Mouse (Mus musculus): ENCODE results near the gene Slc25a34. TPM values are rescaled to one million over a fixed set of nuclear protein-coding genes. Genes with fewer than 3 reads are reported as not detected.

Gene Slc25a34
- polyA plus RNA-seq, 1 experiment from 2014 or later = not detected

- Histone ChIP-seq H3K4me3 (ENCODE audit: low read depth, low read length) (no peak overlapping the region), H3K4me1 (ENCODE audit: control insufficient read depth, insufficient read depth, low read length) (no peaks in the 10 kb centered on the region), H3K9ac (ENCODE audit: low read length) (no peak overlapping the region), H3K9me3 (replicated peaks; ENCODE audit: control insufficient read depth, low read length) (no peaks in the 10 kb centered on the region), H3K27ac (ENCODE audit: low read depth, low read length) (no peak overlapping the region), H3K27me3 (replicated peaks; ENCODE audit: control insufficient read depth, insufficient read depth, low read length) (no peaks in the 10 kb centered on the region), H3K4me2 (ENCODE audit: low read length) (no peak overlapping the region), H3K36me3 (ENCODE audit: control insufficient read depth, insufficient read depth, low read length) (peaks cover 81% of the 10 kb centered on the region)
- ATAC-seq = no peak
- WGBS = 98% methylated on average over 5 of the region's 5 CpGs
- DNase-seq (ENCODE audit: low spot score) = no peak
Measured at GRCm38 (mm10) chr4:141636693-141637092, 13.1 kb upstream of the Slc25a34 start.

GRCm38 (mm10) chr4:141635991-141636390 is 12.4 kb upstream of the Slc25a34 start:
- no peak for ATAC-seq
- Histone ChIP-seq H3K9ac (ENCODE audit: low read length) (no peak overlapping the region), H3K4me2 (ENCODE audit: low read length) (no peak overlapping the region), H3K36me3 (ENCODE audit: control insufficient read depth, insufficient read depth, low read length) (peaks cover 81% of the 10 kb centered on the region), H3K27me3 (replicated peaks; ENCODE audit: control insufficient read depth, insufficient read depth, low read length) (no peaks in the 10 kb centered on the region), H3K4me1 (ENCODE audit: control insufficient read depth, insufficient read depth, low read length) (no peaks in the 10 kb centered on the region), H3K27ac (ENCODE audit: low read depth, low read length) (no peak overlapping the region), H3K4me3 (ENCODE audit: low read depth, low read length) (no peak overlapping the region), H3K9me3 (replicated peaks; ENCODE audit: control insufficient read depth, low read length) (no peaks in the 10 kb centered on the region)
- DNase-seq (ENCODE audit: low spot score) = no peak
- 91% methylated on average over 9 of the region's 9 CpGs for WGBS

- Histone ChIP-seq H3K27ac (ENCODE audit: low read depth, low read length) (no peak overlapping the region), H3K4me1 (ENCODE audit: control insufficient read depth, insufficient read depth, low read length) (no peaks in the 10 kb centered on the region), H3K9me3 (replicated peaks; ENCODE audit: control insufficient read depth, low read length) (no peaks in the 10 kb centered on the region), H3K27me3 (replicated peaks; ENCODE audit: control insufficient read depth, insufficient read depth, low read length) (no peaks in the 10 kb centered on the region), H3K9ac (ENCODE audit: low read length) (no peak overlapping the region), H3K36me3 (ENCODE audit: control insufficient read depth, insufficient read depth, low read length) (peaks cover 88% of the 10 kb centered on the region), H3K4me3 (ENCODE audit: low read depth, low read length) (no peak overlapping the region), H3K4me2 (ENCODE audit: low read length) (no peak overlapping the region)
- no peak for DNase-seq (ENCODE audit: low spot score)
- 92% methylated on average over 21 of the region's 21 CpGs for WGBS
- no peak for ATAC-seq
Measured at GRCm38 (mm10) chr4:141632111-141632873, 8.7 kb upstream of the Slc25a34 start.

- 96% methylated on average over 20 of the region's 20 CpGs for WGBS
Measured at GRCm38 (mm10) chr4:141631250-141631649, 7.6 kb upstream of the Slc25a34 start.

GRCm38 (mm10) chr4:141630021-141630420 is 6.4 kb upstream of the Slc25a34 start:
- Histone ChIP-seq H3K4me2 (ENCODE audit: low read length) (no peak overlapping the region), H3K4me1 (ENCODE audit: control insufficient read depth, insufficient read depth, low read length) (no peaks in the 10 kb centered on the region), H3K9me3 (replicated peaks; ENCODE audit: control insufficient read depth, low read length) (no peaks in the 10 kb centered on the region), H3K4me3 (ENCODE audit: low read depth, low read length) (no peak overlapping the region), H3K36me3 (ENCODE audit: control insufficient read depth, insufficient read depth, low read length) (peaks cover 90% of the 10 kb centered on the region), H3K9ac (ENCODE audit: low read length) (no peak overlapping the region), H3K27ac (ENCODE audit: low read depth, low read length) (no peak overlapping the region), H3K27me3 (replicated peaks; ENCODE audit: control insufficient read depth, insufficient read depth, low read length) (no peaks in the 10 kb centered on the region)
- no peak for DNase-seq (ENCODE audit: low spot score)
- no peak for ATAC-seq
- WGBS = 95% methylated on average over 11 of the region's 11 CpGs

More at GRCm38 (mm10) chr4:141631250-141631649, 7.6 kb upstream of the Slc25a34 start:
- ATAC-seq = no peak
- Histone ChIP-seq H3K27me3 (replicated peaks; ENCODE audit: control insufficient read depth, insufficient read depth, low read length) (no peaks in the 10 kb centered on the region), H3K27ac (ENCODE audit: low read depth, low read length) (no peak overlapping the region), H3K9me3 (replicated peaks; ENCODE audit: control insufficient read depth, low read length) (no peaks in the 10 kb centered on the region), H3K4me3 (ENCODE audit: low read depth, low read length) (no peak overlapping the region), H3K4me1 (ENCODE audit: control insufficient read depth, insufficient read depth, low read length) (no peaks in the 10 kb centered on the region), H3K9ac (ENCODE audit: low read length) (no peak overlapping the region), H3K36me3 (ENCODE audit: control insufficient read depth, insufficient read depth, low read length) (peaks cover 85% of the 10 kb centered on the region), H3K4me2 (ENCODE audit: low read length) (no peak overlapping the region)
- no peak for DNase-seq (ENCODE audit: low spot score)

- ATAC-seq = no peak
- Histone ChIP-seq H3K4me3 (ENCODE audit: low read depth, low read length) (no peak overlapping the region), H3K27me3 (replicated peaks; ENCODE audit: control insufficient read depth, insufficient read depth, low read length) (no peaks in the 10 kb centered on the region), H3K4me2 (ENCODE audit: low read length) (no peak overlapping the region), H3K27ac (ENCODE audit: low read depth, low read length) (no peak overlapping the region), H3K36me3 (ENCODE audit: control insufficient read depth, insufficient read depth, low read length) (peaks cover 81% of the 10 kb centered on the region), H3K9ac (ENCODE audit: low read length) (no peak overlapping the region), H3K4me1 (ENCODE audit: control insufficient read depth, insufficient read depth, low read length) (no peaks in the 10 kb centered on the region), H3K9me3 (replicated peaks; ENCODE audit: control insufficient read depth, low read length) (no peaks in the 10 kb centered on the region)
- DNase-seq (ENCODE audit: low spot score) = no peak
- 82% methylated on average over 14 of the region's 14 CpGs for WGBS
Measured at GRCm38 (mm10) chr4:141628661-141629060, 5.0 kb upstream of the Slc25a34 start.

GRCm38 (mm10) chr4:141627502-141627901 is 3.9 kb upstream of the Slc25a34 start:
- WGBS = 90% methylated on average over 5 of the region's 5 CpGs
- ATAC-seq = no peak

GRCm38 (mm10) chr4:141625774-141626550 is 2.3 kb upstream of the Slc25a34 start:
- Histone ChIP-seq H3K9me3 (replicated peaks; ENCODE audit: control insufficient read depth, low read length) (no peaks in the 10 kb centered on the region), H3K36me3 (ENCODE audit: control insufficient read depth, insufficient read depth, low read length) (peaks cover 54% of the 10 kb centered on the region), H3K4me2 (ENCODE audit: low read length) (no peak overlapping the region), H3K27me3 (replicated peaks; ENCODE audit: control insufficient read depth, insufficient read depth, low read length) (no peaks in the 10 kb centered on the region), H3K27ac (ENCODE audit: low read depth, low read length) (no peak overlapping the region), H3K4me1 (ENCODE audit: control insufficient read depth, insufficient read depth, low read length) (no peaks in the 10 kb centered on the region), H3K9ac (ENCODE audit: low read length) (no peak overlapping the region), H3K4me3 (ENCODE audit: low read depth, low read length) (no peak overlapping the region)
- DNase-seq (ENCODE audit: low spot score) (no peak), ATAC-seq (no peak)
- whole genome bisulfite sequencing = 92% methylated on average over 16 of the region's 16 CpGs

More at GRCm38 (mm10) chr4:141627502-141627901, 3.9 kb upstream of the Slc25a34 start:
- no peak overlapping the region for H3K4me2 ChIP-seq (ENCODE audit: low read length)
- no peaks in the 10 kb centered on the region for H3K9me3 ChIP-seq (replicated peaks; ENCODE audit: control insufficient read depth, low read length)
- H3K27me3 ChIP-seq (replicated peaks; ENCODE audit: control insufficient read depth, insufficient read depth, low read length) = no peaks in the 10 kb centered on the region
- no peak overlapping the region for H3K9ac ChIP-seq (ENCODE audit: low read length)
- H3K4me1 ChIP-seq (ENCODE audit: control insufficient read depth, insufficient read depth, low read length) = no peaks in the 10 kb centered on the region
- H3K4me3 ChIP-seq (ENCODE audit: low read depth, low read length) = no peak overlapping the region
- H3K27ac ChIP-seq (ENCODE audit: low read depth, low read length) = no peak overlapping the region
- no peak for DNase-seq (ENCODE audit: low spot score)
- H3K36me3 ChIP-seq (ENCODE audit: control insufficient read depth, insufficient read depth, low read length) = peaks cover 69% of the 10 kb centered on the region
